Mouse (Mus musculus) liver, embryonic 16.5 days (tissue): Measurements from ENCODE around the gene Klhl28. TPM values are rescaled to one million over a fixed set of nuclear protein-coding genes. Genes with fewer than 3 reads are reported as not detected.

Experiments
- ATAC-seq: fragments of 200-750 bp; cut with Nextera tagmentation; 2 replicates; pipeline ENCODE4 v1.8.0; 2017; ENCODE audit warnings: low read depth, mild to moderate bottlenecking, moderate number of reproducible peaks, moderate library complexity
- H3K27ac ChIP-seq: fragments of 300-500 bp; sonication (generic); 2 replicates; pipeline ENCODE4 v1.5.1; 2014; ENCODE audit warnings: mild to moderate bottlenecking, low read length
- H3K27me3 ChIP-seq: fragments of 300-500 bp; sonication (generic); 2 replicates; pipeline ENCODE4 v1.6.1; 2014; ENCODE audit warnings: low read depth, low read length, mixed read lengths; ENCODE audit not compliant: control insufficient read depth, insufficient read depth
- H3K36me3 ChIP-seq: fragments of 300-500 bp; sonication (generic); 2 replicates; pipeline ENCODE4 v1.6.1; 2014; ENCODE audit warnings: mild to moderate bottlenecking; ENCODE audit not compliant: control insufficient read depth, insufficient read depth
- H3K4me1 ChIP-seq: fragments of 300-500 bp; sonication (generic); 2 replicates; pipeline ENCODE4 v1.6.1; 2014; ENCODE audit warnings: low read depth, low read length, mixed read lengths; ENCODE audit not compliant: control insufficient read depth
- H3K4me2 ChIP-seq: fragments of 300-500 bp; sonication (generic); 2 replicates; pipeline ENCODE4 v1.6.1; 2014; ENCODE audit warnings: low read depth, low read length, mixed read lengths
- H3K4me3 ChIP-seq: fragments of 300-500 bp; sonication (generic); 2 replicates; pipeline ENCODE4 v1.5.1; 2014; ENCODE audit warnings: low read depth, mild to moderate bottlenecking, low read length
- H3K9ac ChIP-seq: fragments of 300-500 bp; sonication (generic); 2 replicates; pipeline ENCODE4 v1.6.1; 2014; ENCODE audit warnings: low read depth, low read length
- H3K9me3 ChIP-seq: fragments of 300-500 bp; sonication (generic); replicated peaks from 2 replicates; pipeline ENCODE4 v1.6.1; 2016; ENCODE audit warnings: low read length; ENCODE audit not compliant: control insufficient read depth
- WGBS: fragments of 180-500 bp; shearing (Covaris S2); extraction: QIAGEN DNeasy Blood & Tissue Kit; methylation state at CpG from one replicate; pipeline ENCODE4 v1.1.7; 2014; ENCODE audit not compliant: insufficient replicate concordance; 5-methylcytosine and 5-hydroxymethylcytosine counted together
- polyA plus RNA-seq: library from polyadenylated mRNA; unstranded; fragments of >200 nt; fragmentation: Nextera tagmentation; extraction: Ambion mirVana; gene quantifications from 2 replicates; pipeline ENCODE4 v1.2.1, GENCODE M21; 2015

Gene Klhl28
- polyA plus RNA-seq, 1 experiment from 2014 or later = 3.1 TPM

GRCm38 (mm10) chr12:64966652-64967435, 1.5 kb upstream of the Klhl28 start:
- H3K9ac ChIP-seq = peak overlapping the region; percentile 91
- H3K9me3 ChIP-seq = no peaks in the 10 kb centered on the region
- 2% methylated on average over 19 of the region's 19 CpGs for WGBS
- peak overlapping the region; percentile 91 for H3K4me2 ChIP-seq
- no peaks in the 10 kb centered on the region for H3K36me3 ChIP-seq
- peak overlapping the region; percentile 69 for H3K27ac ChIP-seq
- H3K4me1 ChIP-seq = peaks cover 17% of the 10 kb centered on the region
- H3K4me3 ChIP-seq = peak overlapping the region; percentile 96
- no peaks in the 10 kb centered on the region for H3K27me3 ChIP-seq
- ATAC-seq = no peak

GRCm38 (mm10) chr12:64966101-64966631, 832 bp upstream of the Klhl28 start:
- Histone ChIP-seq H3K36me3 (no peaks in the 10 kb centered on the region), H3K9ac (peak overlapping the region; percentile 91), H3K9me3 (no peaks in the 10 kb centered on the region), H3K4me2 (peak overlapping the region; percentile 91), H3K27me3 (no peaks in the 10 kb centered on the region), H3K4me1 (peaks cover 17% of the 10 kb centered on the region), H3K4me3 (peak overlapping the region; percentile 96), H3K27ac (peak overlapping the region; percentile 69)
- under 1% methylated on average over 44 of the region's 44 CpGs for WGBS
- ATAC-seq = peak; percentile 1

GRCm38 (mm10) chr12:64964560-64964959, 774 bp downstream of the Klhl28 start:
- H3K27me3 ChIP-seq = no peaks in the 10 kb centered on the region
- H3K4me3 ChIP-seq = peak overlapping the region; percentile 96
- ATAC-seq = no peak
- 9% methylated on average over 4 of the region's 4 CpGs for WGBS
- peak overlapping the region; percentile 73 for H3K9ac ChIP-seq
- H3K4me1 ChIP-seq = peaks cover 17% of the 10 kb centered on the region
- H3K27ac ChIP-seq = peak overlapping the region; percentile 71; the same call in 1 of the 2 replicates
- no peaks in the 10 kb centered on the region for H3K9me3 ChIP-seq
- no peaks in the 10 kb centered on the region for H3K36me3 ChIP-seq
- peak overlapping the region; percentile 79 for H3K4me2 ChIP-seq

- H3K4me2 ChIP-seq = no peak overlapping the region
- H3K36me3 ChIP-seq = no peaks in the 10 kb centered on the region
- H3K27ac ChIP-seq = no peak overlapping the region
- no peak overlapping the region for H3K9ac ChIP-seq
- no peaks in the 10 kb centered on the region for H3K9me3 ChIP-seq
- WGBS = 66% methylated on average over 2 of the region's 2 CpGs
- no peaks in the 10 kb centered on the region for H3K27me3 ChIP-seq
- no peak overlapping the region for H3K4me3 ChIP-seq
- H3K4me1 ChIP-seq = no peaks in the 10 kb centered on the region
- no peak for ATAC-seq
Observed at GRCm38 (mm10) chr12:64937493-64937892, 27.8 kb downstream of the Klhl28 start.

- Histone ChIP-seq H3K9me3 (no peaks in the 10 kb centered on the region), H3K27me3 (peaks cover 2% of the 10 kb centered on the region; the same call in 1 of the 2 replicates), H3K36me3 (no peaks in the 10 kb centered on the region), H3K4me2 (peak within 1 kb of the TSS; percentile 97), H3K4me3 (peak within 1 kb of the TSS; percentile 81), H3K27ac (no peak within 1 kb of the TSS), H3K4me1 (peaks cover 5% of the 10 kb centered on the region), H3K9ac (peak within 1 kb of the TSS; percentile 72)
- peak; percentile 100 for ATAC-seq
- WGBS = under 1% methylated on average over 68 of the region's 93 CpGs
Observed at GRCm38 (mm10) chr12:64917578-64918471, 47.5 kb downstream of the Klhl28 start, which contains the start of gene Gm527. TSS of gene Gm527 (plus strand) at chr12:64917906.

- H3K4me2 ChIP-seq = no peak overlapping the region
- H3K4me1 ChIP-seq = peaks cover 5% of the 10 kb centered on the region
- ATAC-seq = no peak
- no peak overlapping the region for H3K4me3 ChIP-seq
- H3K27ac ChIP-seq = no peak overlapping the region
- no peaks in the 10 kb centered on the region for H3K36me3 ChIP-seq
- peaks cover 2% of the 10 kb centered on the region; the same call in 1 of the 2 replicates for H3K27me3 ChIP-seq
- H3K9ac ChIP-seq = no peak overlapping the region
- H3K9me3 ChIP-seq = no peaks in the 10 kb centered on the region
Observed at GRCm38 (mm10) chr12:64916735-64917134, 48.6 kb downstream of the Klhl28 start.

- 47% methylated on average over 6 of the region's 6 CpGs for WGBS
- ATAC-seq = no peak
- Histone ChIP-seq H3K4me2 (no peak overlapping the region), H3K36me3 (no peaks in the 10 kb centered on the region), H3K4me3 (no peak overlapping the region), H3K27ac (no peak overlapping the region), H3K4me1 (no peaks in the 10 kb centered on the region; the same call in none of the 2 replicates), H3K9me3 (no peaks in the 10 kb centered on the region), H3K9ac (no peak overlapping the region), H3K27me3 (no peaks in the 10 kb centered on the region)
Observed at GRCm38 (mm10) chr12:64912996-64913395, 52.3 kb downstream of the Klhl28 start.

- WGBS = 51% methylated on average over 8 of the region's 8 CpGs
- no peaks in the 10 kb centered on the region for H3K36me3 ChIP-seq
- no peaks in the 10 kb centered on the region for H3K4me1 ChIP-seq
- H3K4me3 ChIP-seq = no peak overlapping the region
- H3K9ac ChIP-seq = no peak overlapping the region
- H3K9me3 ChIP-seq = no peaks in the 10 kb centered on the region
- no peak for ATAC-seq
- no peak overlapping the region for H3K27ac ChIP-seq
- H3K4me2 ChIP-seq = no peak overlapping the region
- no peaks in the 10 kb centered on the region for H3K27me3 ChIP-seq
Observed at GRCm38 (mm10) chr12:64903186-64903585, 62.1 kb downstream of the Klhl28 start.
